Mouse (Mus musculus): Measurements from ENCODE around the gene Ephb6.
"Not testable (repeated sequence)": the region's sequence is repeated elsewhere in the genome, so short reads cannot be mapped to it uniquely, and the experiment has no call there.

Gene Ephb6

GRCm38 (mm10) chr6:41605061-41605793 lies at the start of gene Ephb6:
Gene Ephb6, plus strand, starts transcription at chr6:41605482.
- peak; percentile 24 for DNase-seq

DNA sequence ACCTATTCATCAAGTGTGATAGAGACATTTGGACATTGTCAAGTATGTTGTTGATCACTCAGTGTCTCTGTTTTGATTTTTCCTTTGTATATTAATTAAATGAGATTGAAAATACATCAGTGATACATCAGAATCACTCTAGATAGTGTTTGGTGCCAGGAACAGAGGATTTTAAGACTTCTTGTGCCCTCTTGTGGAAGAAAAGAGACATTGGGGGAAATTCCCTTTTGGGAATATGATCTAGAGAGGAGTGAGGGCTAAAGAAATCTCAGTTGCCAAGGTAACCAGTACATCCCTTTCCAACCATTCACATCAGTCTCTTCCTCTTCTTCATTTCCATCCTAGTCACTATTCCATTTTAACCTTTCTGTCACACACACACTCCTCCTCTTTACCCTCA lies 48.9 kb upstream of the Ephb6 start:
- no peak for DNase-seq

- DNase-seq: no peak
These were observed 47.8 kb upstream of the Ephb6 start for GRCm38 (mm10) chr6:41557468-41557867.

GRCm38 (mm10) chr6:41558271-41558670 lies 47.0 kb upstream of the Ephb6 start:
- no peak for DNase-seq

- no peak for DNase-seq
These were observed 46.0 kb upstream of the Ephb6 start for GRCm38 (mm10) chr6:41559331-41559730.

DNA sequence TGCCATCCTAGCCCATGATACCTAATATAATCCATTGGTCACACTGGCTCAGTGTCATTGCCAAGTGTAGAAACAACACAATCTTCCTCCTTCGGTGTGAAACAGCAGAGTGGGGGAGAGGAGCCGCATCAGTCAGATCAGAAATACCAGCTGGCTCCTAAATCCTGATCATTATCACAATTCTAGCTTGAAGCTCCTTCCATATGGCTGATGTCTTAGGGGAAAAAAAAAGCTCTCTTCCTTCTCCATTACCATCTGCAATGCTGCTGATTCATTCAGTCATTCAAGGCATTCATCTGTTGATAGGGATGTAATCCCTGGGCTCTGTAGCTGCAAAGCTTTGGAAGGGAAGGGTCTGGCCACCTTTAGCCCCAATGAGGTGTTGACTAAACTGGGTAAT lies 45.0 kb upstream of the Ephb6 start:
- no peak for DNase-seq

DNA sequence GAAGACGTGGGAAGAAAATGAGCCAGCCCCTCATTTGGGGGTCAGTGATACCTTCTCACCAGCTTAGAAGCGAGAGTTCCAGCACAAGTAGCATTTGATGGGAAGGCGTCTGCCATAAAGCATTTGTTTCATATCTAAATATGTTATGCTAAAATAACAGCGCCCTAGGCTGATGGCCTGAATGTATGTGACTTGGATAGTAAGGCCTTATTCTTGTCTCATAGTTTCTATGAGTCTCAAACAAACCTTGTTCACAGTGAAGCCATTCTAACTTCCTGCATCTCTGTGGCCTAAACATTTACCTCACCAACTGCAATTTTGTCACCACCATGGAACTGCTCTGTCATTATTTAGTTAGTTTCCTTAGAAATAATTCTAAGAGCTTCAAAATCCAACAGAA lies 42.7 kb upstream of the Ephb6 start:
- DNase-seq: no peak

DNA sequence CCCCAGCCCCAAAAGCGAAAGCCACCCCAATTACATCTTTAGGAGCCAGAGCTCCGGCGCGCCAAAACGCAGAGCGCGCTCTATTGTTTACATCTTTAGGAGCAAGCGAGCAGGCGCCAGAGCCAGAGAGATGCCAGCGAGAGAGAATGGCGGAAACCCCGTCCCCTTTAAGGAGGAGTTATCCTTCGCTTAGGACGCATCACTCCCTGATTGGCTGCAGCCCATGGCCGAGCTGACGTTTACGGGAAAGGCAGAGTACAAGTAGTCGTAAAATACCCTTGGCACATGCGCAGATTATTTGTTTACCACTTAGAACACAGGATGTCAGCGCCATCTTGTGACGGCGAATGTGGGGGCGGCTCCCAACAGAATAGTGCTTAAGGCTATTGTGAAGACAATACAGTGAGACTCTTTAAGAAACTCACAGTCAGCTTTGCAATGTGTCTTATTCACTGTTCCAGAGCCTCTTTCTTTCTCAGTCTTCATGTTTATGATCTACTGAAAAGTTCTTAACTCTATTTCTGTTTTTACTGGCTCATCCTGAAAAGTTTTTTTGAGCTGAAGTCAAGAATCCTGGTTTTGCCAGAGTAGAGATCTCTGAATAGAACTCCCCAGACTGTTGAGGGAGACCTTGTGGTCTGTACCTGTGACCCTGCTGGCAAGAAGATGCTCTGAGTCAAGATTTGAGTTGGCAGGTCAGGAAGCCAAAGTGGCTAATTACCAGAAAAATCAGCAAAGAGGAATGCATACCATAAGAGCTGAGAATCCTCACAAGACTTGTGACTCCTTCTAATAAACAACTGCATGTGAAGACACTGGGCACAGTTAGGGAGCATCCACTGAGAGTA lies 42.0 kb upstream of the Ephb6 start:
- not testable (repeated sequence) for DNase-seq

DNA sequence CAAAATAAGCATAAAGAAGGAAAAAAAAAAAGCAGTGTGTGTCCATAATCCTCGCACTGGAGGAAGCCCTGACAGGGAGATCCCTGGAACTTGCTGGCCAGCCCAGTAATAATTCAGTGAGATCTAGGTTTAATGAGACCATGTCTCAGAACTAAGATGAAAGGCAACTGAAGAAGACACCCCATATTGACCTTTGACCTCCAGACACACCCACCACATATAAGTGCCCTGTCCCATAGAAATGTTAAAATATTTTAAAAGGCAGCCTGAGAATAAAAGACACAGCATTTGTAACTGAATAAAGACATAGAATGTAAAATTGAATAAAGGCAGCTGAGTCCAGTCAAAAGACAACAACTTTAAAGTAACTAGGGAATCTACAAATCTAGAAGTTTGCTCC lies 40.0 kb upstream of the Ephb6 start:
- DNase-seq: no peak

GRCm38 (mm10) chr6:41566965-41567364 lies 38.3 kb upstream of the Ephb6 start:
- DNase-seq: no peak

DNA sequence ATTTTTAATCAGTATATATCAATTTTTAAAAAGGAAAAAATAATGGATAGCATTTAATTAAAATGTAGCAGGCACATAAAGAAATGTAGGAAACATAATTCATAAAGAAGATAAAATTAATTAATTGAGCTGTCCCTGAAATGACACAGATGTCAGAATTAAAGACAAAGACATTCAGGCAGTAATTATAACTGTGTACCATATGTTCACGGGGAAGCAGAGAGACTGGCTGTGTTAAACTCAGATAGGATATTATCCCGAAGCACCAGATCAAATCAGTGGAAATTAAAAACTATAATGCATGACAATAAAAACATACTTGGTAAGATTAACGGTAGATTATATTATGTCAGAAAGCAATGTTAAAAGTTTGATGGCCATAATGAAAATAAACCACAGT lies 36.2 kb upstream of the Ephb6 start:
- no peak for DNase-seq

DNA sequence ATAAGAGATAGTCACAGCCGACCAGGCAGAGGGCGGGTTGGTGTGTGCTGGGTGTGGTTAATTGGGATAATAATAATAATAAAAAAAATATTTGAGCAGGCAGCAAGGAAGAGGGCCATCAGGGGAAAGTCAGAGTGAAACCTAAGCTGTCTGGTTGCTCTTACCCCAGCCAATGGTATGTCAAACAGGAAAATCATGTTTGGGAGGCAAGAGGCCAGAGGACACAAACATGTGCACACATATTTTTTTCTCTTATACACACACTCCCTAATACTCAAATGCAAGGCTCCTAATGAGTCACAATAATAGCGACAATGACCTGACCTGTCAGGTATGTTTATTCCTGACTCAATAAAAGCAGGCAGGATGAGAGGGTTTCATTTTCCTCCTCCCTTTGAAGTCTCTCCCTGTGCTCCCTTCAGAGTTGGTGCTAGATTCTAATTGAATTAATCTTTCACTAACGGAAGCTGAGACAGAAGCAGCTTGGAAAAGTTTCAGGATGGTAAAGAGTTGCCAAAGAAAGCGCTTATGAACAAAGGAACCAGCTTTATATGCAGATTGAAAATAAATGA lies 28.7 kb upstream of the Ephb6 start:
- DNase-seq: no peak

DNA sequence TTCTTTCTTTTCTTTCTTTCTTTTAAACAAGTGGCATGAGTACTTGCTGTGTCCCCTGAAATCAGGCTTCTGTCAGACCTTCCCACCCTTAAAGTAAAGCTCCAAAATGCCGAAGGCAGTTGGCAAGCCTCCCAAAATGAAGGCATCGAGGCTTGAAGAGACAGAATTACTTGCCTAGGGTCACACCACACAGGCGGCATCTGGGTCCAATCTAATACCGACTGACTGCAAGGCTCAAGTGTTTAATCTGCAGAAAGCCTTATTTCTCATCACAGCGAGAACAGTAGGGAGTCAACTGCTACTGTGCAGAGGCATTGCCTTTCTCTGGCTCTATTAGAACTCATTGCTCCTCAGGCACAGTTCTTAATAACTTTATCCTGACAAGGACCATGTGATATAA lies 28.0 kb upstream of the Ephb6 start:
- no peak for DNase-seq

DNA sequence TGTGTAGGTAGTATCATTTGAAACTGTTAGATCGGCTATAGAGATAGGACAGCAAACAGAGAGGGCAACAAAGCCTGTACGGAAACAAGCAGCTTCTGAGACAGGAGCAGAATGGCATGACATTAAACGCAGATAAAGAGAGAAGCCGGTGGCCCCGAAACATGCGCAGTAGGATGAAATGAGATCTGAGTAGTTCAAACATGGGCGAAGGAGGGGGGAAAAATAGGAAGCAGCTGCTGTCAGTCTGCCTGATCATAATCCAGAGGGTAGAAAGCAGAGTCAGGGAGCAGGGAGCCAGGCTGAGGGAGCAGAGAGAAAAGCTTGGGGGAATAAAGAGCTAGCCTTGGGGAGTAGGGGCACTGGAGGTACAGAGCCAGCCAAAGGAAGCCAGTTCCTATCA lies 24.0 kb upstream of the Ephb6 start:
- DNase-seq: no peak

GRCm38 (mm10) chr6:41582189-41582588 lies 23.1 kb upstream of the Ephb6 start:
- no peak for DNase-seq

DNA sequence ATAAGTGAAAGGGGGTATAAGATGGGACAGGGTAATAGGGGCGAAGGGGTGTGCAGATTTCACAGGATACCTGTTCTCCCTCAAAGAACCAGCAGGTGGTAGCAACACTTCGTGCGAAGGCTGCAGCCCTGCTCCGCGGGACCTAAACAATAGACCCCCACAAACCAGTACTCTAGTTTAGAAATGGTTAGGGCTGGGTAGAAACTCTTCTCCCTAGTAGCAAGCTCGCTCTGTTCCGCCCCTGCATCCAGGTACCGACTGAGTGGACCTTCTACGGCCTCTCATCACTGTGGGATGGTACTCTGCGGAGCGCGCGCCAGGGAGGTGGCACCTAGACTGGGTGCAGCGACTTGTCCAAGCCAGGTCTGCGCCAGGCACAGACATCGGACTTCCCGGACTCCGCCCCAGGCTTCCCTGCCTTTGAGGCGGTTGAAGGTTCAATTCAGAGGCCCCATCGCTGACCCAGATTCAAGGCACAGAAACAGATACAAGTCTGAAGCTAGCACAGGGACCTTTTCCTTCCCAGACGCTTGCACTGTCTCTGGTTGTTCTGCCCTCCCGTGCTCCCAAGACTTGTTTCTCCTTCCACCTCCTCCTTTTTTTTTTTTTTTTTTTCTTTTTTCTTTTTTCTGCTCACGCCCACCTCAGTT lies 756 bp upstream of the Ephb6 start:
- DNase-seq: no peak

DNA sequence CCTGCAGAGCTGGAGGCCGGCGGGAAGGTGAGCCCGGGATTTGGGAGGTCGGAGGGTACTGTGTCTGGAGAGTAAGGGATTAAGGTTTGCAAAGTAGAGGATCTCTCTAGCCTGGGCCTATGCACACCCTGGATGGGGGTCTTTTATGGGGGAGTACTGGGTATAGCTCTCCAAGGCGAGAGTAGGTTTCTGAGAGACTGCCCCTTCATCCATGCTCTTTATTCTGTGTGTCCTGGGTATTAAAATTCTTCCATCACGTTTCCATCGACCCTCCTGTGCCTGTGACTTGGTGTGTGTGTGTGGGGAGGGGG lies 467 bp downstream of the Ephb6 start:
- DNase-seq: no peak

- DNase-seq: no peak
These were observed 932 bp downstream of the Ephb6 start for GRCm38 (mm10) chr6:41606214-41606613.

GRCm38 (mm10) chr6:41607637-41608036 lies 2.4 kb downstream of the Ephb6 start:
- no peak for DNase-seq

DNA sequence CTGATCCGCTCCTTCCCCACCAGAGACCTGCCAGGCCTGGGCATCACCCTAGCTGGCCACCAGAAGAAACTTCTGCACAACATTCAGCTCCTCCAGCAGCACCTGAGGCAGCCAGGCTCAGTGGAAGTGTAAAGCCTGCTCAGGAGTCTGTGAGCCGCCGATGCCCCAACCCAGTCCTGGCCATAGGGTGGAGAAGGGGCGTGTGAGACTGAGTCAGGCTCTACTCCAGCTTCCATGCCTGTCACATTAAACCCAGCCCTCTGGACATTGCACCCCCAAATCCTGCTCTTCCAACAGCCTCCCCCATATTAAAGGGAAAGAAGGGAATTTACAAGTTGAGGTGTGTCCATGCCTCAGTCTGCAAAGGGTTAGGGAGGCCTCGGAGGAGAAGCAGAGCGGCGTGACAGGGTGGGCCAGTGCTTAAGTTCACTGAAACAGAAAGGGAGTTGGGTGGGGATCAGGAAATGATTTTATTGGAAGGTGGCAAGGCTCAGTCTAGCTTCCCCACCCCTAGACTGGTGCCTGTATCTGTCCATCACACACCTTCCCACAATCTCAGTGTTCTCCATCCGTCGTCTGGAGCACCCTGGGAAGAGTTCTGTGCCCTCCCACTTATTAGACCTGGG lies 15.0 kb downstream of the Ephb6 start:
- DNase-seq: no peak

GRCm38 (mm10) chr6:41621241-41621990 lies 16.1 kb downstream of the Ephb6 start:
- no peak for DNase-seq

DNA sequence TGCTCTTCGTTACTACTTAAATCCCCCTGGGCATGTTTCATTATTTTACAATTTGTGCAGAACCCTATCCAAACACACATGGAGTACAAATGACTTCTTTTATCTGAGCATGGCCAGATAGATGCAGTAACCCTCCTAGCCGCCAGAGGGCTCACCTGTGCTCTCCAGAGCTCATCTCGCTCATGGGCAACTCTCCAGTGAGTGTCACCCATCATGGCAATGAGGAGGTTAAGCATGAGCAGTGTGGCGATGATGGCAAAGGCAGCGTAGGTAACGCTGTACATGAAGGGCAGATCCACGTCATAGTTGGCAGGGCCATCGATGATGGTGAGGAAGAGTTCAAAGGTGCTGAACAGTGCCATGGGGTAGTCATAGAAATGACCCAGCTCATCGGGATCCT lies 17.4 kb downstream of the Ephb6 start:
- no peak for DNase-seq

All from kidney, adult 11 months (tissue).